Mouse (Mus musculus): ENCODE data around the gene Zfand2a. TPM values are rescaled to one million over a fixed set of nuclear protein-coding genes. Genes with fewer than 3 reads are reported as not detected.

Gene Zfand2a
- polyA plus RNA-seq, 1 experiment from 2014 or later, result 10.7 TPM

Other genes starting within 250 kb of the Zfand2a start
- gene Get4, start 232.2 kb downstream of the Zfand2a start, polyA plus RNA-seq (2016; fragmentation: Nextera tagmentation; extraction: Ambion mirVana), result 193 and 205 TPM in 2 replicates
- 1.1 and 1.2 TPM in 2 replicates for gene Adap1, start 158.9 kb downstream of the Zfand2a start, polyA plus RNA-seq (2016; fragmentation: Nextera tagmentation; extraction: Ambion mirVana)
- gene Cox19, start 133.1 kb downstream of the Zfand2a start, polyA plus RNA-seq (2016; fragmentation: Nextera tagmentation; extraction: Ambion mirVana), result 76.3 and 93.2 TPM in 2 replicates
- gene Cyp2w1, start 131.9 kb downstream of the Zfand2a start, polyA plus RNA-seq (2016; fragmentation: Nextera tagmentation; extraction: Ambion mirVana), result not detected in 2 replicates
- gene Gpr146, start 106.9 kb downstream of the Zfand2a start, polyA plus RNA-seq (2016; fragmentation: Nextera tagmentation; extraction: Ambion mirVana), result 5.6 and 5.7 TPM in 2 replicates
- gene C130050O18Rik, start 79.3 kb downstream of the Zfand2a start, polyA plus RNA-seq (2016; fragmentation: Nextera tagmentation; extraction: Ambion mirVana), result 0.28 and 0.45 TPM in 2 replicates
- gene Gper1, start 61.4 kb downstream of the Zfand2a start, polyA plus RNA-seq (2016; fragmentation: Nextera tagmentation; extraction: Ambion mirVana), result 0.26 and 0.36 TPM in 2 replicates
- 29.2 and 40.9 TPM in 2 replicates for gene 3110082I17Rik, start 24.0 kb downstream of the Zfand2a start, polyA plus RNA-seq (2016; fragmentation: Nextera tagmentation; extraction: Ambion mirVana)
- 0.18 TPM in 1 of 2 replicates, not detected in the other for gene Uncx, start 58.9 kb upstream of the Zfand2a start, polyA plus RNA-seq (2016; fragmentation: Nextera tagmentation; extraction: Ambion mirVana)

Measured in heart, embryonic 10.5 days (tissue).